Mouse (Mus musculus) brain, embryonic 14.5 days (tissue): Measurements from ENCODE around the gene Osbpl8. TPM values are rescaled to one million over a fixed set of nuclear protein-coding genes. Genes with fewer than 3 reads are reported as not detected.
A peak's percentile ranks its signal among the peaks of the same experiment; 100 is the strongest.

Experiments used
- DNase-seq: peaks from one replicate; pipeline ENCODE4 v3.0.0-alpha.2; 2011; ENCODE audit warnings: low read depth
- CTCF ChIP-seq: fragments of 200-500 bp; IDR thresholded peaks from 2 replicates; pipeline ENCODE4 v1.5.1; 2012; ENCODE audit warnings: inconsistent platforms, mild to moderate bottlenecking, moderate library complexity, borderline replicate concordance; ENCODE audit not compliant: insufficient read depth, insufficient read length; ENCODE audit errors: extremely low read depth
- POLR2A ChIP-seq: fragments of 200-500 bp; IDR thresholded peaks from 2 replicates; pipeline ENCODE4 v1.6.1; 2012; ENCODE audit warnings: mild to moderate bottlenecking, inconsistent platforms, borderline replicate concordance; ENCODE audit not compliant: poor library complexity, insufficient read depth, insufficient read length, severe bottlenecking; ENCODE audit errors: extremely low read depth
- polyA plus RNA-seq: library from polyadenylated mRNA; depleted of rRNA; stranded (reverse); fragments of >200 nt; gene quantifications from 2 replicates; pipeline ENCODE4 v1.2.3, GENCODE M21; 2012; rRNA removed

The Osbpl8 gene
- 21.0 and 24.2 TPM in 2 replicates for polyA plus RNA-seq

DNA sequence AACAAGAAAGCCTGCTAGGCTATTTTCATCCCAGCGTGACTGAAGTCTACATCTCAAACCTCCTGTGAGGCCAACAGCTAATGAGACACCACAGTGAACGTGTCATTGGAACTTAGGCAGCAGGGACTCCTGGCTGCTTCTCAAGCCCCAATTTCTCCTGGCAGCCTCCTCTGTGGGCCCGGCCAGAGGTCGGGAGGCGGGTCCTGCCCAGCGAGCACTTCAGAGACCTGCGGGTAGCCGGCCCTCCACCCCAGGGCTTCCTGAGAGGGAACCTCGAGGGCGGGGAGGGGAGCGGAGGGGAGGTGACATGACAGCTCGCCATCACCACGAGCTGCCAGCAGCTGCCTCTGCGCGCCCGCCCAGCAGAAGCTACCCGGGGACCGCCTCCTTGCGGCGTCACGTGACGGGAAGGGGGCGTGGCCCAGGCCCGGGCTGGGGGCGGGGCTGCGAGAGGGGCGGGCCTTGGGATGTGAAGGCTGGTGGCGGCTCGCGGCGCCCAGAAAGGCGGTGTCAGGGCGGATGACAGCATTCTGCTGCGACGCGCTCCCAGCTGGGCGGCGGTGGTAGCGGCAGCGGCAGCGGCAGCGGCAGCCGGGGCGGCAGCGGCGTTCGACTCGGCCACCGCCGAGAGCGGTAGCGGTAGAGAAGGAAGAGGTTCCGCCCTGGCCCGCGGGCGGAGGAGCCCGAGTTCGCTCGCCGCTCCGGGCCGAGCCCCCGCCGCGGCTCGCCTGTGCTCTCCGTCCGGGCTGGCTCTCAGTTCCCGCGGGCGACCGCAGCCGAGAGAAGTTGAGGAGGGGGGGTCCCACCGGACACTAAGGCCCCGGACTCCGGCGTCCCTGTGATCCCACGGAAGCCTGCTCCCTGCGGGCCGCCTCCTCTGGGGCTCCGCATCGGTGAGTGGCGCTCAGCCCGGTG, at the start of gene Osbpl8:
Osbpl8 (plus strand) TSS at position 449 of the 915 bp plus-strand sequence.
- TF ChIP-seq CTCF (no peak), POLR2A (peak; percentile 76)
- peak; percentile 99 for DNase-seq

DNA sequence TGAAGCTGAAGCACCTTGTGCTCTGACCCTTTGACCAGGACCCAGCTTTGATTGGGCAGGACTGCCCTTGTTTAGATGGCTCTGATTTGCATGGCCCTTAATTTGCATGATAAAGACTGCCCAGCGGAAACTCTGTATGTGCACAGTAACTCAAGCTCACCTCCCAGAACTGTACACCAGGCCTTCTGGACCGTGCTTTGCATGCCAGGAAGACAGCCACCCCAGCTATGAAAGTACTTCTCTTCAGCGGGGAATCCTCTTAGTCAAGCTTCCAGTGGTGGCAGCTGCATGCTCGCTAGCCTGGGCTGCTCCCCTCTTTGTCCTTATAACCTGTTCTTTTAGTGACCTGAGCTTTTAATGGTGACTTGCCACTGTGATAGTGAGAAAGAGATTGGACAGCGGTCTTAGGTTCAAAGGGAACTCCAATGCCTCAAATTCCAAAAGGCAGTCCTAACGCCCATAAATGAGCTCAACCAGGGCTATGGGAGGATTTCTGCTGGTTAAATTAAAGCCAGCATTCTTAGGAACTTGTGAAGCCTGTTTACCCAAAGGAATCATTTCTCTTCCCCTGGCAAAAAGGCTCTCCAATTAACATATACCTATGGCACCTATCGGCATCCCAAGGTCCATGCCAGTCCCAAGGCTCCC, 47.2 kb upstream of the Osbpl8 start:
- peak; percentile 35 for DNase-seq
- TF ChIP-seq POLR2A (no peak), CTCF (no peak)

DNA sequence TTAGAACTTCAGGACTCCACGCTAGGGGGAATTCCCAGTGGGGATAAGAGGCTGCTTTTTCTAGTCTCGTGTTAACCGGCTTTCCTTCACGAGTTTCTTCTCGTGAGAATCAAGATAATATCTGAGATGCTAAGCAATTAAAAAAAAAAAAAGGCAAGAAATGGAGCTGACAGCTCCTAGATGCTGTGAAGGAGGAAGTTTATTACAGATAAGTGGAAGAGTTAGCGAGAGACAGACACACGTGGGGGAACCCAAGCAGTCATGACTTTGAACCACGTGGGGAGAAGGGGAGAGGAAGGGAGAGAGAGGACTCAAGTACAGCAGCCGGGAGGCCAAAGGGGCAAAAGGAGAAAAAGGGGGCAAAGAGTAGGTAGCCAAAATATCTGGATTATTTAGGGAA, 46.3 kb upstream of the Osbpl8 start:
- TF ChIP-seq POLR2A (no peak), CTCF (no peak)
- DNase-seq = no peak

DNA sequence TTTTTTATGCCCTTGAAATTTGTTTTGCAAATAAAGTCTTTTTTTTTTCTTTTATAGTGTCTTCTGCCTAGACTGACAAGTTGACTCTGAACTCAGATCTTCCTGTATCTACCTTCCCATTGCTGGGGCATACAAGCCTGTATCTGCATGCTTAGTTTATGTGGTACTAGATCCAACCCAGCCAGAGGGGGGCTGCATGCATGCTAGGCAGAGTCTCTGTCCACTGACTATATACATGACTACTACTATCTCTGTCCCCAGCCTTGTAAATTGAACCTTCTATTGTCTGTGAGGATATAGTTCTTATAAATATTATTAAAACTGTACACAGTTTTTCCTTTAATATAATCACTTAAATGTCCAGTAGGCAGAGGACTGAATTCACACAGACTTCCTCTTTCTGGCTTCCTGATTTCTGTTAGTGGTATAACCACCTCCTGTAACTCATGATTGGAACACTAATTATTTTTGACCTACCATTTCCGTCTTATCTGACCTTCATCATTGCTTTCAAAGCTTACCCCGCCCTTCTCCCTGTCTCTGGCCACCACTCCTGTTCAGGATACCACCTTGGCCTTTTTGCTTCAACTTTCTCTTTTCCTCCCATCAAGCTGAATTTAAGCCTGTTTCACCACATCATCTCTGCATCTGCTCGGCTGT, 45.4 kb upstream of the Osbpl8 start:
- TF ChIP-seq CTCF = no peak
- no peak for TF ChIP-seq POLR2A
- no peak for DNase-seq

DNA sequence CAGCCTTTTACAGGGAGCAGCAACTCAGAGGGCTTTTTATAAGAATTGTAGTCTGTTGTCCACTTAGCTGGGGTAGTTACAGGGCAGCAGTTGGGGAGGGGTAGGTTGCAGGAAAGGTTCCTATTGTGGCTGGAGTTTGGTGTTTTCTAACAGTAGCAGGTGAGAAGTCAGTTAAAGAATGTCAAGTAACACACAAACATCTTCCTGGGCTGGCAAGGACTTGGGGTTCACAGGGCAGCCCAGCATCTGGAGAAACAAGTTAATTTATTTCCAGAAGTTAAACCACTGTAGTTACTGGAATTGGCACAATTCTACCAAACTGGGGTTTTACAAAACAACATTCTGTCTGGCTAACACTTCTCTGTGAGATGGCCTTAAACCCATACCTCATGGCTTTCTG, 44.8 kb upstream of the Osbpl8 start:
- DNase-seq = no peak
- TF ChIP-seq POLR2A (no peak), CTCF (no peak)

DNA sequence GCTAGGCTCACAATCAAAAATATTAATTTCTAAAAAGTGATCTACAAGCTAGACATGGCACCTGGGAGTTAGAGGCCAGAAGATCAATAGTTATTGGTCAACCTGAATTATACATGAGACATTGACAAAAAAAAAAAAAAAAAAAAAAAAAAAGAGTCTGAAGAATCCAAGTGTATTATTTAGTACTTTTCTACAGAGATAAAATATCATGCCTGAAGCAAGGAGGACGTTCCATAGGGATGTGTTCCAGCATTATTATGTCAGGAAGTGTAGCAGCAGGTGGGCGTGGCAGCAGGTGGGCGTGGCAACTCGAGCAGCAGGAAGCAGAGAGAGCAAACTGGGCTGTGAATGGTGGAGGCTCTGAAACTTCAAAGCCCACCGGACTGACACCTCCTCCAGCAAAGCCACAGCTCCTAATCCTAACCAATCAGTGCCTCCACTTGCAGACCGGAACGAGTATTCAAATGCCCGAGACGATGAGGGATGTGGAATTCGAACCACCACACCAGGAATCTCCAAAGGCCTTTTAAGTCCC, 41.6 kb upstream of the Osbpl8 start:
- TF ChIP-seq CTCF (no peak), POLR2A (no peak)

DNA sequence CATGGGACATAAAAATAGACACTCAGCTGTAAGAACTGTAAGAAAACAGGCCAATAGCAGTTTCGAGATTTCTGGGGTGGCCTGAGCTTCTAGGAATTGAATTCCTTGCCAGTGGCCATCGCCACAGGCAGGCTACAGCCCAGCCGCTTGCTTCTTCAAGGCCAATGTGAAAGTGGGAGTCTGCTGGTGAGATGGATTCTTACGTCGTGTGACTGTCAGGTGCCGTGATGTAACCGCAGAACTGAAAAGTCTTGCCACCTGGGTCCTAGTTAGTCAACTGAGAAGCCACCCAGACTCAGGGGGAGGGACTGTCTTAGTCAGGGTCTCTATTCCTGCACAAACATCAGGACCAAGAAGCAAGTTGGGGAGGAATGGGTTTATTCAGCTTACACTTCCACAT, 40.4 kb upstream of the Osbpl8 start:
- no peak for TF ChIP-seq POLR2A
- TF ChIP-seq CTCF = no peak
- DNase-seq = no peak

More for the DNA sequence above, 41.6 kb upstream of the Osbpl8 start:
- DNase-seq = no peak

DNA sequence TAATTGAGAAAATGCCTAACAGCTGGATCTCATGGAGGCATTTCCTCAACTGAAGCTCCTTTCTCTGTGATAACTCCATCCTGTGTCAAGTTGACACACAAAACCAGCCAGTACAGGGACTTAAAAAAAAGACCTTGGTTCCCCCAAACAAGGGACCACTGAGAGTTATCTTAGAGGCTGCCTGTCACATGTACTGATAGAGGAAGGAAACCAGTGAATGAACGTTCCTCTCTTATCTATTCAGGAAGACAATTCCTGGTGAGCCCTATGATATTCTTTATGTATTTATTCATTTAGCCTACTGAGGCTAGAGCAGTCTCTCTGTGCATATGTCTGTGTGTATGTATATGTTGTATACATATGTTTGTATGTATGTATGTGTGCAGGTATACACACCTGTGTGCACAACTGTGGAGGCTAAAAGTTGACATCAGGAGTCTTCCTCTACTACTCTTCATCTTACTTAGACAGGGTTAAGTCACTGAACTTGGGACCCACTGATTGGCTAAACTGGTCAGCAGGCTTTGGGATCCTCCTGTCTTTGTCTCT, 39.7 kb upstream of the Osbpl8 start:
- TF ChIP-seq CTCF (no peak), POLR2A (no peak)
- no peak for DNase-seq

DNA sequence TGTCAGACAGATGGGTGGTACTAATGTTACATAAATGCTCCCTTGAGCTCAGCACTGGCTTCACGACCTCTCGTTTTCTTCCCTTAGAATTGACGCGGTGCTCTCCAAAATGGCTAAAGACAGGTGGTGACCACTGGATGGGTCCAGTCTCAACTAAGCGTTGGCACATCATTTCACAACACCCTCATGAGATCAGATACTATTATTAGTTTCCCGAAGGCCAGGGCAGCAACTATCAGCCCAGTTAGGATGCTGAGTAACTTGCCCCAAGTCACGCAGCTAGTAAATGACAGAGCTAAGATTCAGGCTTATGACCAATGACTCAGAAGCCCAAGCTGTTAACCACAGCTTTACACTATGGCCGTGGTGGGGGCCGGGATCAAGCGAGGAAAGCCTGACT, 37.2 kb upstream of the Osbpl8 start:
- no peak for DNase-seq
- TF ChIP-seq CTCF (no peak), POLR2A (no peak)

DNA sequence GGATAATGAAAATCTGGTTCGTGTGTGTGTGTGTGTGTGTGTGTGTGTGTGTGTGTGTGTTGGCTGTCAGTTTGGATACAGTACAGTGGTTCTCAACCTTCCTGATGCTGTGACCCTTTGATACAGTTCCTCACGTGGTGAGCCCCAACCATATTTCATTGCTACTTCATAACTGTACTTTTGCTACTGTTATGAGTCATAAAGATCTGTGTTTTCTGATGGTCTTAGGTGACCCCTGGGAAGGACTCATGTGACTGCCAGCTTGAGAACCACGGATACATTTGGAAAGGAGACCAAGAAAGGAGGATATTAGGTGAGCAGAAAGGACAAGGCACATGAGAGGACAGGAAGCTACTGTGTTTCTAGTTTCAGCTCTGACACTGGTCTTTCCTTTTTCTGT, 36.1 kb upstream of the Osbpl8 start:
- TF ChIP-seq CTCF (no peak), POLR2A (no peak)
- no peak for DNase-seq
